Mouse (Mus musculus): ENCODE measurements around the gene Ank3. TPM values are rescaled to one million over a fixed set of nuclear protein-coding genes. Genes with fewer than 3 reads are reported as not detected.

The Ank3 gene
- total RNA-seq, 2 experiments from 2014 or later, result 88.7 to 108 TPM

DNA sequence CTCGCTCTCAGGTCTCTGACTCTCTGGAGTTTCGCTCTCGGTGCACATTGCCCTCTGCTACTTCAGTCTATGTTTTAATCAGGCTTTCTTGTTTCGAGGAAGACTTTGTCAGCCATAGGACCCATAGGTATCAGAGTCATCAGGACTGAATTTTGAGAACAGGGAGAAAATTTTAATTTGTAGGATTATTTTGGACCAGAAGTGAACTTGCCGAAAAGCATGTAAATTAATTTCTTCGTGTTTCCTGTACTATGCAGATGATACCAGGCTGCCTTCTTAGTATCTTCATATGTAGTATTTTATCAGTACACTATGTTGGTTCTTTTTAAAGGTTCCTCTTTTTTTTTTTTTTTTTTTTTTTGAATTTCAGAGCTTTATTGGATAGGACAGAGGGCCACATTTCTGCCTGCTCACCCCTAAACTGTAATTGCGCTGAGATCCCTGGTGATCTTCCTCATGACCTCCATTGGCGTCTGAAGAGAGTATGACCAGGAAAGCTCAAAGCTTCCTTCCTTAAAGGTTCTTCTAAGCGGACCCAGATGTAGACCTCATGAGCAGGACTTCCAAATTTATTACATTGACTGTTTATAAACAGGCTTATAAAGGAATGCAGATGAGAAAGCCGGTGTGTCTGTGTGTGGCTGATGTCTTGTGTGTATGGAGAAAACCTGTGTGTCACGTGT lies 551.8 kb downstream of the Ank3 start:
- DNase-seq (ENCODE audit: low spot score in 2 of 2), result no peak

DNA sequence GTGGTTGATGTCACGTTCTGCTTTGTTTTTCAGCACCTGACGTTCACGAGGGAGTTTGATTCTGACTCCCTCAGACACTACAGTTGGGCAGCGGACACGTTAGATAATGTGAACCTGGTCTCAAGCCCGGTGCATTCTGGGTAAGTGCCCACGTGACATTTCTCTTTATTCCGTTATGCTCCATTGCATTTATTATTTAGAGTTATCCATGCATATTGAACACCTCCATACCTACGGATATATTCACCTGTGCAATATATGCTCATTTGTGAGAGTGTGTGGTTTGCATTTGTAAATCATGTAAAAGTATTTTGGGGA lies 552.3 kb downstream of the Ank3 start:
- no peak for DNase-seq (ENCODE audit: low spot score in 2 of 2)

DNA sequence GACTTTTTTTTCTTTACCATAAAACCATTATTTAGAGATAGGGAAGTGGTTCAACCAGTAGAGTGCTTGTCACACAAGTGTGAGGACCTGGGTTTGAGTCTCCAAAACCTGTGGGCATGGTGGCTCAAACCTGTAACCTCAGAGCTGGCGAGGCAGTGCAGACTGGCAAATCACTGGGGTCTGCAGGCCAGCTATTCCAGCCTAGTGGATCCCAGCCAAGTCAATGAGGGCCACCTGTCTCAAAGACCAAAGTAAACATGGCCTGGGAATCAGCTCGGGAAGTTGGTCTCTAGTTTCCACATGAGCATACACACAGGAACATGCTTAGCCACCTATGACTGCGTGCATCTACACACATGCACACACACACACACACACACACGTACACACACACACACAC lies 552.9 kb downstream of the Ank3 start:
- no peak for DNase-seq (ENCODE audit: low spot score in 2 of 2)

DNA sequence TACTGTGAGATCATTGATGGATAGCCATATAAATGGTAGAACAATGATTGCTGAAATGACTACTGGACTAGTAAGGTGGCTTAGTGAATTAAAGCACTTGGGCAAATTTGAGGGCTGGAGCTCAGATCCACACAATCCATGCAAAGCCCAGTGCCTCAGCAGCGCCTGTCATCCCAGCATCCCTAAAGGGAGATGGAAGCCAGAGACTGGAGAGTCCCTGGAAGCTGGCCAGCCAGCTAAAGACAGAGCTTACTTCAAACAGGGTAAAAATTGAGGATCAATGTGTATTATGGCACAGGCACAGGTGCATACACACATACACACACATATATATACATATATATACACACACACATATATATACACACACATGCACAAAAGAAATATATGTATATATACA lies 553.7 kb downstream of the Ank3 start:
- no peak for DNase-seq (ENCODE audit: low spot score in 2 of 2)

DNA sequence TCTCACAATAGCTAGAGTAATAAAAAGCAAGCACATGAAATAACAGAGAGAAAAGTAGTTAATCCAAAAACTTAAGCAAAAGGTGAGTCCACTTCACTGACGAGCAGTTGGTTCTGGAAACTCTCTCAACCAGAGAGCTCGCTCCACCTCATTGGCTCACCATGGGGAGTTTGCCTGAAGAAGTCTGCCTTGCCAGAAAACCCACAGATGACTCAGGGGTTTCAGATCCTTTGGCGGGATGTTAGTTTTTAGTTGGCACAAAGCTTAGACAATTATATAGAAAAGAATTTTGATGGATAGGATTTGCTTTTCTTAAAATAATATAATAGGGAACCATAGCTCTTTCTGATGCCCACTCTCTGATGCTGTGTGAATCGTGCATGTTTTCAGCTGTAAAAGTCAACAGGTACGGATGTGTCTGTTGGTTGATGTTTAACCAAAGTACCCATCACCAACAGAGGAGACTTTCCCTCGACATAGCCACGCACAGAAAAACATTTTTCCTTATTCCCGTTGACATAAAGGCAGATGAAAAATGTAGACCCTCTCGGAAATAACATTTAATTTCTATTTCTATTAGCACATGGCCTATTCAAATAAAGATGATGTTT lies 556.2 kb downstream of the Ank3 start:
- DNase-seq (ENCODE audit: low spot score in 2 of 2), result no peak

DNA sequence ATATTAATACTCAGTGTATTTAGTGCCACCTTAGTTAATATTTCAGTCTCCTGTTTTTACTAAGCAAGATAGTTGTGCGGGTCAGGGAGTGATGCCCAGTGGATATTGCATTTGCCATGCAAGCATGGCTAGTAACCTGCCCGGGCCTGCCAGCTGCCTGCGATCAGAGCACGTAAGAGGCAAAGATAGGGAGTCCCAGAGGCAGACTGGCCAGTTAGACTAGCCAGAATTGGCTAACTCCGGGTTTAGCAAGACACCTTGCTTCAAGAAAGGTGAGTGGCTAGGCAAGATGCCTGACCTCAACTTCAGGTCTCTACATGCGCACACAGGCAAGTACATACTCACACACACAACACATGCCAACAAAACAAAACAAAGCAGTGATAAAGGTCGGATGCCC lies 563.7 kb downstream of the Ank3 start:
- no peak for DNase-seq (ENCODE audit: low spot score in 2 of 2)

DNA sequence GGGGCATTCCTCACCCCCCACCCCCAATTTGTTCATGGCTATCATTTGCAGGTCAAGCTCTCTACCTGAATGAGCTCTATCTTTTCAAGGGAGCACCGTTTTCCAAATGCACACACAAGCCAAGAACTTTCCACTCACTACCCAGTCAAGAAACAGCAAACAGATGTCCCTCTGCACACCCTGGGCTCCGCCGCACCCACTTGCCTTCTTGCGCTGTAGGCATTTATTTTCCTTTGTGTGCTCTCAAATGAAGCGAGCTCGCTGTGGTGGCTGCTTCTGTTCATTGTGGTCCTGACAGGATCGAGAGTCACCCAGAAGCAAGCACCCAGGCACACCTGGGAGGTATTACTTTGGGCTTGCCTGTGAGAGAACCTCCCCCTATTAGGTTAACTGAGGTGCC lies 564.4 kb downstream of the Ank3 start:
- DNase-seq (ENCODE audit: low spot score in 2 of 2), result no peak

DNA sequence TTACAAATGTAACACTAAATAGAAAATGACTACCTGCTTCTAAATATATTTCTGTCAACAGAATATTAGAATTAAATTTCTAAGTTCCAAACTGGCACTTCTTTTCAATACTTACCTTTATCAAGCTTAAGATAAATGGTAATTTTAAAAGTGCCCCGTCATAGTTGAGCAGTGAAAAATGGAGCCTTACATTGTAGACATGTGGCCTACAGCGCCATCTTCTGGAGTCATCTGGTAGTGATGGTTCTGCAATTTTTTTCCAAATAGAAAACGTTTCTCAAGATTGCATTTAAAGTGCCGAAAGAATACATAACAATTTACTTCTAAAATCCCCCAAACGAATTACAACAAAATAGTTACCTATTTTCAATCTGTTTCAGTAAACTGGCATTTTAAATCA lies 566.0 kb downstream of the Ank3 start:
- peak in 1 of 2 experiments; percentile 26 for DNase-seq (ENCODE audit: low spot score in 2 of 2)

DNA sequence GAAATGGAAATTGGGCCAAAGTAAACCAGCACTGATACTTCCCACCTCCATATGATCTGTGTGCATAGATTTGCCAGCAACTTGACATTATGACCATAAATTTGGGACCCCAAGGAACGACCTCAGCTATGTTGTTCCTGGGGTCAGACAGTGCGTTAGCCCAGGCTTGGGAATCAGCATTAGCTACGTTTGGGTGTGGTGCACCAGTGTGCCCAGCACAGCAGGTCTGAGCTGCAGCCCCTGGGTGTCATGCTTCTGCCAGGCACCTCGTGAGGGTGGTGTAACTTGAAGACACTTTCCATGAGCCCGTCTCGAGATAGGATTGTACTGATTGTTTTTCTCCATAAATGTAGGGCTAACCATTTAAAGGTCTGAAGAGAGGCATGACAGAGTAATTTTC lies 566.5 kb downstream of the Ank3 start:
- DNase-seq (ENCODE audit: low spot score in 2 of 2), result no peak

DNA sequence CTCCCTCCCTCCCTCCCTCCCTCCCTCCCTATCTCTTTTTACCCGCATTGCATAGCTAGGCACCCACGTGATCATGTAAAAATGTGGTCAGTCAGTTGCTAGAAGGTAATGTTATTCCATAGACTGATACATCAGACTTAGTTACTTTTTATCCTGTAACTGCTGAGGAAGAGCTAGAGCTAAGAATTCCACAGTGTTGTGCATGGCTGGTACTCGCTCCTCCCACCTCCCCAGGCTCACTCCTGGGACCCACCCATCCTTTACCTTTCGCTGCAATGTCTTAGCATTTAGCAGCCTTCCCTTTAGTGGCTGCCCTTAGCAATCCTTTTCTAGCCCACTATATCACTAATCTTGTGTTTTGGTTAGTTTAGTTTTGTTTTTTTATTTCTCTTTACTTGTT lies 569.4 kb downstream of the Ank3 start:
- no peak for DNase-seq (ENCODE audit: low spot score in 2 of 2)

DNA sequence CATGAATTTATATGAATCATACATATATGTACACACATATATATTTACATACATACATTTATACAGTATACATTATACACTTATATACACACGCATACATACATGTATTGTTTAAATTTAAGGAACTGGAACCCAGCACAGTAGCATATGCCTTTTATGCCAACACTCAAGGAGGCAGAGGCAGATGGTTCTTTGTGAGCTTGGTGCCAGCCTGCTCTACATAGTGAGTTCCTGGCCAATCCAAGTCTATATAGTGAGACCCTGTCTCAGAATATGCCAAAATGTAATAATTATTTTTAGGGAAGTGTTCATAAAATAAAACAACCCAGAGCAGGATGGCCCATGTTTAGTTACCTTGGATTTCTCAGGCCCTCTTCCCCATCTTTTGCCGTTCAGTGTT lies 581.1 kb downstream of the Ank3 start:
- DNase-seq (ENCODE audit: low spot score in 2 of 2), result no peak

DNA sequence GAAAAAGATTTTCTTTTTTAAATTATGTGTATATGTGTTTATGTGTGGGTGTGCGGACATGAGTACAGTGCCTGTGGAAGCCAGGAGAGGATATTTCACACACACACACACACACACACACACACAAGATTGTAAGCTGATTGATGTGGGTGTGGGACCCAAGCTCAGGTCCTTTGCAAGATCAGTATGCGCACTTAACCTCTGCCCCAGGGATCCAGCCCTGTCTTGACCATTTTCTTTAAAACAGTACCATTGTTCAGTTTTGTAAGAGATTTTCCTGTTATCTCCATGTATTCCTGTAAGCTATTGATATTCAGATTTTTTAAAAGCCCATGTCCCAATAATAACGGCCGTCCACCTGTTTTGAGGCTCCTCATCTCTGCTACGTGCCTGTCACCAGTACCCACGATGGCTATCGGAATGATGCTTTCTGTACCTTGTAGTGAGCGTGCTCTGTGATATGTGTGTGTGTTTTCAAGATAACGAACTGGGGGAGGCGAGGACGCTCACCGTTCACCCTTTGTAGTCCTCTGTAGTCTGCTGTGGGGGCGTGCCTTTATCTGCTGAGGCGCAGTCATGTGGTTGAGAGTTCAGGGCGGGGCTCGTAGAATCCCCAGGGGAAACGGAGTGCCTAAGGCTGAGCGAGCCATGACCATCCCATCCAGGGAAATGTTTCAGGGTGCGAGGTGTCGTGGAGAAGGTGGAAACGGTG lies 583.0 kb downstream of the Ank3 start:
- no peak for DNase-seq (ENCODE audit: low spot score in 2 of 2)

DNA sequence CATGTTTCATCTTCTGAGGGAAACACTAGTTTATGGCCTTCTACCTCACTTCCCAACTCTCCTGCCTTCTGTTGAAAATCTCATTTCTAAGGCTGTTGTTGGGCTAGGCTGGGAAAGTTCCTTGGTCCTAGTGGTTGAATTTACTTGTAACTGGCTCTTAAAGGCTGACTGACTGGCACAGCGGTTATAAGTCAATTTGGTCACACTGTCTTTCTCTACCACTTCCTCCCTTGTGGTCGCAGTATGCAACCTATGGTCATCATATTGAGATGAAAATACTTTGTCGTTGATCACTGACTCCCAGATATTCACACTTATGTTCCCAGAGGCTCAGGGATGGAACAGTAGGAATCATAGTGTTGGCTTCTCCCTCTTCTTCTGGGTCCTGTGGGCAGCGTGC lies 584.1 kb downstream of the Ank3 start:
- DNase-seq (ENCODE audit: low spot score in 2 of 2), result no peak

DNA sequence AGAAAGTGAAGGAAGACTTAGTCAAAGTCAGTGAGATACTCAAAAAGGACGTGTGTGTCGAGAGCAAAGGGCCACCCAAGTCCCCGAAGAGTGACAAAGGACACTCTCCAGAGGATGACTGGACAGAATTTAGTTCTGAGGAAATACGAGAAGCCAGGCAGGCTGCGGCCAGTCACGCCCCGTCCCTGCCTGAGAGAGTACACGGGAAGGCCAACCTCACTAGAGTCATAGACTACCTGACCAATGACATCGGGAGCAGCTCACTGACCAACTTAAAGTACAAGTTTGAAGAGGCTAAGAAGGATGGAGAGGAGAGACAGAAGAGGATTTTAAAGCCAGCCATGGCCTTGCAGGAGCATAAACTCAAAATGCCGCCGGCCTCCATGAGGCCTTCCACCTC lies 588.9 kb downstream of the Ank3 start:
- no peak for DNase-seq (ENCODE audit: low spot score in 2 of 2)

DNA sequence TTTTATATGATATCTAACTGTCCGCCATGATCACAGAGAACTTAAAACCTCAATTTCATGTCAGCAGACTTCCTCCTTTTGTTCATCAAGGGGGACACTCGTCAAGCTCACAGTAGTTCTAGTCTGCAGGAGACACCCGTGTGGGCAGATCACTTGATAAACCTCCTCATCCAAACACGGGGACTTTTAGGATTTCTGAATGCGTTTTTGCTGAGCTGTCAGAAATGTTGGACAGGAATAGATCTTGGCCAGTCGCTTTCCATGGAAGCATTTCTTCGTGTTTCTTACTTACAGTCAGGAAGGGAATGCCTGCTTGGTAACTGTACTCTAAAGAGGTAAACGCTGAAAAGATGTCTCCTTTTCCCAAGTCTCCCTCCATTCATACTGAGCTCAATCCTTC lies 598.5 kb downstream of the Ank3 start:
- no peak for DNase-seq (ENCODE audit: low spot score in 2 of 2)

DNA sequence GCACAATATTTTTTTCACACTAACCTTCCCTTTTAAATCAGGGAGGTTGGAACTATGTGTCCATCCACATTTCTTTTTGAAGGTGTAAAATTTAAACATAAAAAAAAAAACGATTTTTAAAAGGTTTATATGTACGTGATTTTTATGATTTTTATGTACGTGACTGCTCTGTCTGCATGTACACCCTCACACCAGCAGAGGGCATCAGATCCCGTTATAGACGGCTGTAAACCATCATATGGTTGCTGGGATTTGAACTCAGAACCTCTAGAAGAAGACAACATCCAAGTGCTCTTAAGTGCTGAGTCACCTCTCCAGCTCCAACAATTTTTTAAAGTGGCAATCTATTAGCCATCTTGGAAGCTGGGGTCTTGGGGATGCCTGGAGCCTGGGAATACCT lies 605.5 kb downstream of the Ank3 start:
- no peak for DNase-seq (ENCODE audit: low spot score in 2 of 2)

DNA sequence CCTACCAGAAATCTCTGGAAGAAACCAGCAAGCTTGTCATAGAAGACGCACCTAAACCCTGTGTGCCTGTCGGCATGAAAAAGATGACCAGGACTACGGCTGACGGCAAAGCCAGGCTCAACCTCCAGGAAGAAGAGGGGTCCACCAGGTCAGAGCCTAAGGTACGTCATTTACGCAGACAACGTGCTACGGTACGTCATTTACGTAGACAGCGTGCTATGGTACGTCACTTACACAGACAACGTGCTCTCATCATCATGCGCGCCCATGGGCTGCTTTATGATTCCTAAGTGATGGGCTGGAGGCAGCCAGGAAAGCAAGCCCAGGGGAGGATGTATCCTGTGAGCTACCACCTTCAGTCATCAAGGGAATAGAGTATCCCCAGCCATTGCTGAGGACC lies 606.3 kb downstream of the Ank3 start:
- no peak for DNase-seq (ENCODE audit: low spot score in 2 of 2)

DNA sequence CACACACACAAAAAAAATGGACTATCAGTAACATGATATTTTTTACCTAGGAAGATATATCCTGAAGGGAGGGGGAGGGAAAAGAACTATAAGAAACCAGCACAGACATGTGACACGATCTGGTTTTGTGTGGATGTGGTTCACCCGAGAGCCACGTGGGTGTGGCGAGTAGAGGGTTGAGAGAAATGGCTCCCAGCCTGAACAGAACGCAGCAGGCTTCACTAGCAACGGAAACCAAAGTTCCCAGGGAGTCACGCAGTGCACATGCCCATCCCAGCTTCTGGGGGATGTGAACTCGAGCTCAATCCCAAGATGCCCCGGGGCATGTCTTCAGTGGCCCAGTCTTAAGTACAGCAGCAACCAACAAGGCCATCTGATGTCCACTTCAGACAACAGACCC lies 607.8 kb downstream of the Ank3 start:
- no peak for DNase-seq (ENCODE audit: low spot score in 2 of 2)

DNA sequence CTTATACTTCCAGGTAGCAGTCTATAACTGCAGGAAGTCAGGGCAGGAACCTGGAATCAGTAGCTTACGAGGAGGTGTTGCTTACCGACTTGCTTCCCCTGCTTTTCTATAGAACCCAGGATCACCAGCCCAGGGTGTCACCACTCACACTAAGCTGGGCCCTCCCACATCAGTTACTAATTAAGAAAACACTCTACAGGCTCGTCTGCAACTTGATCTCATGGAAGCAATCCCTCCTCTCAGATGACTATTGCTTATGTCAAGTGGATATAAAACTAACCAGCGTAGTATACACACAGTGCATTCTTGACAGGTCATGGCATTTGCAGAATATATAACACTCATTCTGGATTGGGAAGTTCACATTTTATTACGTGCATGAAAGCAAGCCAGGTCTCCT lies 613.2 kb downstream of the Ank3 start:
- DNase-seq (ENCODE audit: low spot score in 2 of 2), result no peak

DNA sequence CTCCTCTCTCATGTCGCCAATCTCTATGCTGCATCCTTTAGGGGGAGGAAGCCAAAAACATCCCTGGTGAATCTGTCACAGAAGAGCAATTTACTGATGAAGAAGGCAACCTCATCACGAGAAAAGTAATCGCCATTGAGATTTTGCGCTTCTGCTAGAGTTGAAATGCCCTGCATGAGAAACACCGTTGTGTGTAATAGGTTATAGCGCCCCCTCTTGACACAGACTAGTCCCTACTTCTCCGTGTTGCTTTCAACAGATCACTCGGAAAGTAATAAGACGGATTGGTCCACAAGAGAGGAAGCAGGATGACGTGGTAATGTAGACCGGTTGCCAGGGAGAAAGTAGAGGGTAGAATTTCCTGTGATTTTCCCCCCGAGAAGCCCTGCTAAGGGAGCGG lies 615.4 kb downstream of the Ank3 start:
- DNase-seq (ENCODE audit: low spot score in 2 of 2), result no peak

DNA sequence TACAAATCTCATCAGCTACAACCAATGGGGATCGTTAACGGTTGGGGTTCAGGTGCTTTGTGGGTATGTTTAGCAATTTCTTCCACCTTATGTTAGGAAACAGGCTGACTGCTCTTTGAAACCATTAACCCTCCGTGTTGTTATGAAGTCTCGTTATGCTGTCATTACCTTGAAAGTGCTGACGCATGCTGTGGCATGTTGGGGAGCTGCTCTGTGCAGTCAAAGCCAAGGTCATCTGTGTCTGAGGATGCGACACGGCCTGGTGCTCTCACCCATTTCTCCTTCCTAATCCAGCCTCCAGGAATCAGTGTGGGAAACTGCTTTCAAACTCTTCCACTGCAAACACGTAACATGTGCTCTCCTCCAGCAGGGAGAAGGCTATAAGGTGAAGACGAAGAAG lies 616.6 kb downstream of the Ank3 start:
- no peak for DNase-seq (ENCODE audit: low spot score in 2 of 2)

DNA sequence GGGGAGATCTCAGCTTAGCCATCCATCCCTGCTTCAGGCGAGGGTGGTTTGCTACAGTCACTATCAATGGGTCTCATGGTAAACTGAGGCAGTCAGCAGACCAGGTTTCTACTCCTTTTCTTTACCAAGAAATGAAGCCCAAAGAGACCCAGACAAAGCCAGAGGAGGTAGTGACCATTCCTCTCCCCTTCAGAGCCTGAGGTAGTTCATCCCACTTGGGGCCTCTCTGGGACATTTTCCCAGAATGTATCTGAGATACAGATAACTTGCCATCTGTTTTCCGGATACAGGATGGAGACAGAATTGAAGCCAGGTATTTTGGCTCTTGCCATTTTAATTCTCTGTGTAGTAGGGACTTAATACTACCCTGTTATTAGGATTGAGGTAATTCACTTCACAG lies 620.1 kb downstream of the Ank3 start:
- DNase-seq (ENCODE audit: low spot score in 2 of 2), result no peak

DNA sequence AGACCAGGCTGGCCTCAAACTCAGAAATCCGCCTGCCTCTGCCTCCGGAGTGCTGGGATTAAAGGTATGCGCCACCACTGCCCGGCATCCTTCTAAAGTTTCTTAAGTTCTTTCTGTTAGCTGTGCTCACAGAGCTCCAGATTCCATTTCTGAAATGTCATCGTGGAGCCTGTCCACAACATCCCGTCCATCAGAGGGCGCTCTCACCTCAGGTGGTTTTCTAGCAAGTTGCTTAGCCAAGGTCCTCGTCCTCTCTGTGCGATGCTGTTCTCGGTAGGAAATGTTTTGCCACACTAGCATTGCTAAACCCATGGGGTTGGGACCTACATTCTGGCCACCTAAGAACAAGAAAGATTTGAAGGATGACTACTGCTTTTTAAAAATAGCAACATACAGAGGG lies 623.1 kb downstream of the Ank3 start:
- peak in 1 of 2 experiments; percentile 47 for DNase-seq (ENCODE audit: low spot score in 2 of 2)
